Comparison of ENCODE assay signal across 36 mouse cellular contexts in the genomic region with DNA sequence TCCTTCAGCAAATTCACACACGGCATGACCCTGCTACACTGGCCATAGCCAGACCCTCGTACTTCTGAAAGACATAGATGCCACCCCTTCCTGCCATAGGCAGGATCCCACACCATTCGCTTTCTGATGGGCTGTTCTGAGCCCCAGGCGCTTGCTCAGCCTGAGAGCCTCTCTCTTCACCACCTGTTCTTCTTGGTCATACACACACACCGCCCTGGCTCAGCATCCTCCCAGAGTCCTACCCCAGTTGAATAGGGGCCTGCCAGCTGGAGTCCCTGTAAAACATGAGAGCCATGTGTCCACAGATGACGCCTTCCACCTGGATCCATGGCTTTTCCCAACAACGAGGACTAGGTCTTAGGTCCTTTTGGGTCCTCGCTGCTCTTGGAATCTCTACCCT.
"Had no signal": no experiment of that assay in that cellular context is flagged by ENCODE, and none has a peak within 500 bp of the region (broad histone marks: within the 10 kb centered on the region; RNA-seq: fewer than 3 reads in every experiment).

No protein-coding gene starts in this region.

- H3K36me3 ChIP-seq: heart, embryonic 10.5 days; heart, embryonic 15.5 days; hindbrain, embryonic 12.5 days; hindbrain, embryonic 15.5 days; intestine, embryonic 15.5 days; kidney, embryonic 15.5 days had no signal

- H3K4me2 ChIP-seq: heart, embryonic 11.5 days; heart, embryonic 12.5 days; heart, embryonic 13.5 days; heart, embryonic 15.5 days; hindbrain, embryonic 12.5 days; hindbrain, embryonic 13.5 days; hindbrain, embryonic 14.5 days; hindbrain, embryonic 15.5 days; intestine, embryonic 15.5 days; kidney, embryonic 15.5 days had no signal

- H3K27ac ChIP-seq: heart, embryonic 10.5 days; heart, embryonic 13.5 days; heart, embryonic 15.5 days; hindbrain, embryonic 12.5 days; hindbrain, embryonic 13.5 days; hindbrain, embryonic 14.5 days; hindbrain, embryonic 15.5 days; hindbrain, postnatal 0 days; intestine, embryonic 15.5 days; kidney, embryonic 15.5 days; kidney, postnatal 0 days; layer of hippocampus, adult 2 months; left cerebral cortex, adult 2 months had no signal

- H3K9ac ChIP-seq: heart, embryonic 12.5 days; heart, embryonic 13.5 days; heart, embryonic 15.5 days; hindbrain, embryonic 12.5 days; hindbrain, embryonic 13.5 days; hindbrain, embryonic 14.5 days; hindbrain, embryonic 15.5 days; intestine, embryonic 15.5 days; kidney, embryonic 15.5 days had no signal

- H3K9me3 ChIP-seq: heart, embryonic 10.5 days; heart, embryonic 12.5 days; heart, embryonic 13.5 days; heart, embryonic 15.5 days; hindbrain, embryonic 10.5 days; hindbrain, embryonic 12.5 days; hindbrain, embryonic 13.5 days; hindbrain, embryonic 15.5 days; intestine, embryonic 15.5 days; kidney, embryonic 15.5 days had no signal

- H3K27me3 ChIP-seq: hindbrain, embryonic 12.5 days; hindbrain, embryonic 13.5 days; hindbrain, embryonic 15.5 days; intestine, embryonic 15.5 days; kidney, embryonic 15.5 days had no signal

- H3K4me3 ChIP-seq: heart, embryonic 10.5 days; heart, embryonic 12.5 days; heart, embryonic 13.5 days; heart, embryonic 15.5 days; hindbrain, embryonic 10.5 days; hindbrain, embryonic 12.5 days; hindbrain, embryonic 13.5 days; hindbrain, embryonic 15.5 days; intestine, embryonic 15.5 days; kidney, embryonic 15.5 days; layer of hippocampus, adult 2 months; left cerebral cortex, adult 2 months had no signal

- DNase-seq: heart, postnatal 10 days; heart, postnatal 14 days; heart, postnatal 36 days; heart, postnatal 4 days; kidney, adult 11 months; kidney, adult 18-20 months; kidney, adult 2 months; kidney, adult 8-10 months; kidney, adult 9 months; kidney, postnatal 10 days; kidney, postnatal 14 days; kidney, postnatal 25 days; kidney, postnatal 36 days; kidney, postnatal 4 days; layer of hippocampus, adult 9-11 months; layer of hippocampus, postnatal 36 days had no signal

- ATAC-seq: hindbrain, embryonic 16.5 days; hindbrain, postnatal 0 days; inflammation-experienced regulatory T-cells, adult 6 months; intestine, embryonic 15.5 days; intestine, embryonic 16.5 days; intestine, postnatal 0 days had no signal
